Mouse (Mus musculus): ENCODE measurements around the gene Mvb12b.

DNA sequence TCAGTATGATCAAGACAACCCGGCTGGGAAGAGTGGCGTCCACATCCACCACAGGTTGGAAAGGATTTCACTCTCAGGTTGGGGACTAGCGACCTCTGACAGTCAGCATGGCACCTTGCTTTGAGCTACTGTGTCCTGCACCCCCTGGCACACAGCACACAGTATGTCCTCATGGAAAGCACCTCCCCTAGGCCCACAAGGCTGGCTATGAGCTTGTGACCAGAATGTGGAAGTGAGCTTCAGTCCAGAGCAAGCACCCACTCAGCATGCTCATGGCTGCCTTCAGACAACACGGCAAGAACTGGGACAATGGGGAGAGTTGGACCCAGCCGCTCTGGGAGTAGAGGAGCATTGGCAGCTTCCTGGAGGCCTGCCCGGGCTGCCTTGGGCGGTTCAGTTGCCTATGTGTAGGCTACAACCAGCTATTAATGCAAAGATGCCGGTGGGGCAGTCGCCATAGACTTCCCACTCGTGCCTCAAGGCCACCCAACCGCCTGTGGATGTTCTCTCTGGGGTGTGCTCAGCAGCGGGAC is 84.6 kb downstream of the Mvb12b start:
- TF ChIP-seq CTCF (IDR thresholded peaks at IDR 0.05; ENCODE audit: control insufficient read depth, insufficient read depth, insufficient read length): no peak
- no peak for TF ChIP-seq USF1 (IDR thresholded peaks at IDR 0.05; ENCODE audit: low read depth)
